Mouse (Mus musculus): ENCODE measurements at regions not wholly inside any gene's neighbourhood (a gene's known extent, or its start where the extent isn't known, plus 50 kb on each side); places are given as distances from the start of the nearest gene placed in this dataset.

GRCm38 (mm10) chr1:50622870-50623607 lies 277.4 kb upstream of the Tmeff2 start:
- no peak for DNase-seq (ENCODE audit: low read depth, low spot score)

GRCm38 (mm10) chr1:50629000-50629399 lies 271.4 kb upstream of the Tmeff2 start:
- no peak for DNase-seq (ENCODE audit: low read depth, low spot score)

- no peak for DNase-seq (ENCODE audit: low read depth, low spot score)
Observed at GRCm38 (mm10) chr1:50629473-50630071, 270.9 kb upstream of the Tmeff2 start.

GRCm38 (mm10) chr1:50637992-50638391 lies 262.5 kb upstream of the Tmeff2 start:
- DNase-seq (ENCODE audit: low read depth, low spot score), result no peak

- no peak for DNase-seq (ENCODE audit: low read depth, low spot score)
Observed at GRCm38 (mm10) chr1:50646931-50647674, 253.3 kb upstream of the Tmeff2 start.

- DNase-seq (ENCODE audit: low read depth, low spot score), result no peak
Observed at GRCm38 (mm10) chr1:50651974-50652665, 248.3 kb upstream of the Tmeff2 start.

GRCm38 (mm10) chr1:50665139-50665538 lies 235.3 kb upstream of the Tmeff2 start:
- no peak for DNase-seq (ENCODE audit: low read depth, low spot score)

GRCm38 (mm10) chr1:50682971-50683370 lies 217.5 kb upstream of the Tmeff2 start:
- no peak for DNase-seq (ENCODE audit: low read depth, low spot score)

- peak; percentile 48 for DNase-seq (ENCODE audit: low read depth, low spot score)
Observed at GRCm38 (mm10) chr1:50685361-50685760, 215.1 kb upstream of the Tmeff2 start.

- DNase-seq (ENCODE audit: low read depth, low spot score), result peak; percentile 40
Observed at GRCm38 (mm10) chr1:50696916-50697315, 203.5 kb upstream of the Tmeff2 start.

- DNase-seq (ENCODE audit: low read depth, low spot score), result no peak
Observed at GRCm38 (mm10) chr1:50697333-50698216, 202.9 kb upstream of the Tmeff2 start.

- DNase-seq (ENCODE audit: low read depth, low spot score), result no peak
Observed at GRCm38 (mm10) chr1:50704639-50705038, 195.8 kb upstream of the Tmeff2 start.

GRCm38 (mm10) chr1:50745049-50745448 lies 155.4 kb upstream of the Tmeff2 start:
- DNase-seq (ENCODE audit: low read depth, low spot score), result no peak

GRCm38 (mm10) chr1:50770211-50770610 lies 130.2 kb upstream of the Tmeff2 start:
- peak; percentile 46 for DNase-seq (ENCODE audit: low read depth, low spot score)

GRCm38 (mm10) chr1:50795264-50795663 lies 105.2 kb upstream of the Tmeff2 start:
- no peak for DNase-seq (ENCODE audit: low read depth, low spot score)

GRCm38 (mm10) chr1:50798166-50798565 lies 102.3 kb upstream of the Tmeff2 start:
- no peak for DNase-seq (ENCODE audit: low read depth, low spot score)

- peak; percentile 50 for DNase-seq (ENCODE audit: low read depth, low spot score)
Observed at GRCm38 (mm10) chr1:50806321-50806720, 94.1 kb upstream of the Tmeff2 start.

- DNase-seq (ENCODE audit: low read depth, low spot score), result no peak
Observed at GRCm38 (mm10) chr1:50806821-50807220, 93.6 kb upstream of the Tmeff2 start.

- DNase-seq (ENCODE audit: low read depth, low spot score), result no peak
Observed at GRCm38 (mm10) chr1:50831663-50832062, 68.8 kb upstream of the Tmeff2 start.

- DNase-seq (ENCODE audit: low read depth, low spot score), result no peak
Observed at GRCm38 (mm10) chr1:50836123-50836522, 64.3 kb upstream of the Tmeff2 start.

- DNase-seq (ENCODE audit: low read depth, low spot score), result peak; percentile 35
Observed at GRCm38 (mm10) chr1:50847156-50847555, 53.3 kb upstream of the Tmeff2 start.
